Mouse (Mus musculus) neutrophil, adult 5-6 weeks (primary cell): ENCODE results near the gene Cxcl12. TPM values are rescaled to one million over a fixed set of nuclear protein-coding genes. Genes with fewer than 3 reads are reported as not detected.

Experiments used
- ATAC-seq: fragments of 151-379, 151-347 bp; 2 replicates; pipeline ENCODE4 v1.8.0; 2017; ENCODE audit warnings: mild to moderate bottlenecking, moderate TSS enrichment; ENCODE audit not compliant: insufficient number of reproducible peaks, poor library complexity, low FRiP score, severe bottlenecking; ENCODE audit errors: extremely low read depth
- total RNA-seq: library from RNA; stranded (forward); fragments of 200-1000 nt; gene quantifications from 2 replicates; pipeline ENCODE4 v1.2.3, GENCODE M21; 2017

Cxcl12 gene
- not detected in 2 replicates for total RNA-seq

DNA sequence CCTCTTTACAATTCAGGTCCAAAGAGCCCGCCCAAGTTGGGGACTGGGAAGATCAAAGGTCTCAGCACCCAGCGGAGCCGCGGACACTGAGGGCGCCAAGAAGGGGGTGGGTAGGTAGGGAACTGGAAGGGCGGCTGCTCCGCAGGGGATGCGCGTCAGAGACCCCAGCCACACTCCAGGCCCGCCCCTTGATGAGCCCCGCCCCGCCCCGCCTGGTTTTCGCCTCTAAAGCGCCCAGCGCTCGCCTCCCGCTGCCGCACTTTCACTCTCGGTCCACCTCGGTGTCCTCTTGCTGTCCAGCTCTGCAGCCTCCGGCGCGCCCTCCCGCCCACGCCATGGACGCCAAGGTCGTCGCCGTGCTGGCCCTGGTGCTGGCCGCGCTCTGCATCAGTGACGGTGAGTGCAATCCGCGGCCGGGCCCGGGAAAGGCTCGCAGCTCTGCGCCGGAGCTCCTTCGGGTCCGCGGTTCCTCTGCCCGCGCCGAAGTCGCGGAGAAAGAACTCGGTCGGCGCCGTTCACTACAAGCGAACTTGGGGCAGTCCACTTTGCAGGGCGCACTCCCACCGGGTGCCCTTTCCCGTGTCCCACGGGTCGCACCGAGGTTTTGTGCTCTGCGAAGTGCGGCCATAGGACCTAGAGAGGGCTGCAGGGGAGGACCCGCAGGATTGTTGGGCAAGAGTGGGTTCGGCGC is at the start of gene Cxcl12:
TSS of gene Cxcl12 (plus strand) at position 215 of the 691 bp plus-strand sequence.
- ATAC-seq: no peak

GRCm38 (mm10) chr6:117122074-117122473 is 46.3 kb upstream of the Cxcl12 start:
- ATAC-seq: no peak

DNA sequence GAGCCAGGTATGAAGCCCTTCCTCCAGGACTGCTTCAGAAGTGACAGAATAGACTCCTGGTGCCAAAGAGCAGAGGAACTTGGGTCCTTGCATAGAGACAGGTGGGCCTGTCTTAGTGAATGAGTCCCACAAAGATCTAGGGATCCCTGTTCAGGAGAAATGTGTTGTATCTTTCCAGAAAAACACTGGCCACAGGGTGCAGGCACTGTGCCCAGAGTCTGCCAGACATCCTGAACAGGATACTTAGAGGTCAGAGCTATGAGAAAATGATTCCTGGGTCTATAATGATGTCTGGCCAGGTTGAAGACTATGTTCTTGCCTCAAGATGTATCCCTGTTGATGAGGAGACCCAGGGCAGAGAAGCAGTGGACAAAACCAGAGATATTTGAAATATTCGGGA is 42.0 kb upstream of the Cxcl12 start:
- no peak for ATAC-seq

GRCm38 (mm10) chr6:117129443-117129842 is 38.9 kb upstream of the Cxcl12 start:
- no peak for ATAC-seq

DNA sequence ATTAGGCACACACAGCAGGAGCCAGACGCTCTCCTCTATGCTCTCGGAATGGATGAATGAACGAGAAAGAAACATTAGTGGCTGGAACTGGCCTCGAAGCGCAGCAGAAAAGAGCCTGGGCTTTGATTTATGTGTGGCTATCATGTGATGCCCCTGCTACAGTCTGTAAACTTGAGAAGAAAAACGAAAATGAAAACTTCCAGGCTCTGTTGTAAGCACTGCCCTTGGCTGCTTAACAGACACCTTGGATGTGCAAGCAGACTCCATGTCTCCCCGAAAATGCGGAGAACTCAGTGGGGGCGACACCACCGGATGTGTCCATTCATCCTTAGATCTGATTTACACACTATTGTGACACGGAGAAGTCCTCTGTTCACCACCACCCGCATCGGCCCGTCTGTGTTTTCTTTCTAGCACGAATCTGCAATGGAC is 37.6 kb upstream of the Cxcl12 start:
- no peak for ATAC-seq

GRCm38 (mm10) chr6:117134526-117134925 is 33.8 kb upstream of the Cxcl12 start:
- no peak for ATAC-seq

GRCm38 (mm10) chr6:117137735-117138134 is 30.6 kb upstream of the Cxcl12 start:
- ATAC-seq: no peak

- no peak for ATAC-seq
Observed at GRCm38 (mm10) chr6:117140907-117141306, 27.4 kb upstream of the Cxcl12 start.

DNA sequence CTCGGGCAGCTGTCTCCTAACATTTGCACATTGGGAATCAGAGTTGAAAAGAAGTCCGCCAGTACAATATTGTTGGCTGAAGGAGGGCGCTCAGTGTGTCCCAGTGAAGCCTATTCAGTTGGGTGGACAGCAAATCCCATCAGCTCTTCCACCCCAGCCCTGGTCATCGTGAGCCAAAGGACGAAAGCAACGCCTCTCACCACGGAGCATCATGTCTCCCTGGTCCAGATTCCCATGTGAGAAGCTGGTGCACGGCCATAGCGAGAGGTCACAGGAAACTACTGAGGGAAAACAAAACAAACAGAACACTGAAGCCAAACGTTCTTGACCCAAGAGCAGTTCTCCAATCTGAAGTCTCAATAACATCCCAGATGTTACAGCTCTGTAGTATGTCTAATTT is 21.4 kb upstream of the Cxcl12 start:
- ATAC-seq: no peak

- no peak for ATAC-seq
Observed at GRCm38 (mm10) chr6:117151484-117152149, 16.7 kb upstream of the Cxcl12 start.

DNA sequence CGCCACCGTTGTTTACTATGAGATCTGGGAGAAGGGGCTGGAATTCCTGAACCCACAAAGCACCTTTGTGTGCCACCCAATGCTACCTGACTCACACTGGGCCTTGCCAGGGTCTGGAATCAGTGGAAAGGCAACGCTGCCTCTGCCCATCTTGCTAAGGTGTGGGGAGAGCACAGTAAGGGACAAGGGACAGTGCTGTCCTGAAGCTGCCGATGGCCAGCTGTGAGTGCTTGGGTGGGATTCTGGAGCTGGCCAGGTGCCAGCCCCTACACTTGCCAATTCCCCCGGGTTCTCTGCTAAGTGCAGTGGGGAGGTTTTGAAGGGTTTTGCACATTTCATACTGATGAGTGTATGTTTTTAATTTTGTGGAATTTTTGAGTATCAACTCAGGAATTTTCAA is 15.3 kb upstream of the Cxcl12 start:
- ATAC-seq: no peak

- ATAC-seq: no peak
Observed at GRCm38 (mm10) chr6:117156846-117157245, 11.5 kb upstream of the Cxcl12 start.

- no peak for ATAC-seq
Observed at GRCm38 (mm10) chr6:117159710-117160690, 8.3 kb upstream of the Cxcl12 start.

DNA sequence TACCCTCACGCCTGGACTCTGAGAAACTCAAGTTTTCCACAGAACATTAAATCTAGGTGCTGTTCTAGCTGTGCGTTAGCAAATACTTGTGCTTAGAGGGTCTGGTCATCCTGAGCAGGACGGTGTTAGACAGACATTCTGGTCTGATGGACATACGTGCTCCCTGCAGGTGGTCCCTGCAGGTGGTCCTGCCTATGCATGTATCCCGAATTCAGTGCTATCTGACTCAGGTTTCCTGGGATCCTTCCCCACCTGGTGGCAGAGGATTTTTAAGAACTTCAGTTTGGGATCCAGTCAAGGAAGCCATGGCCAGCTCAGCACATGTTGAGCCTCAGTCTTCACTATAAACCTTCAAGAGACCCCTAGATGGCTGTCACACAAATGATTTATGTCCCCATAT is 4.8 kb upstream of the Cxcl12 start:
- ATAC-seq: no peak

- no peak for ATAC-seq
Observed at GRCm38 (mm10) chr6:117166581-117167425, 1.5 kb upstream of the Cxcl12 start.

DNA sequence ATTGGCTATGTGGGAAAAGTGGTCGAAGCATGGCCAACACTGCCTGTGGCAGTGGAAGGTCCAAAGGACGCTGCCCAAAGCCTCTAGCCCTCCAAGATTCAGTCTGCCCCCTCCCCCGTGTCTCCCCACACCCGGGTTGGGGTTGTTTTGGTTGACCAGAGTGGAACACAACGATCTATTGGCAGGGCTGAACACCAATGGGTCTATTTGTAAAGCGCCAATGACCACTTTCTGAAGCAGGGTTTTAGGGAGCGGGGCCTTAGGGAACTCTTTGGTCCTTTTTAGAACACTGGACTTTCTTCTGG is 957 bp upstream of the Cxcl12 start:
- no peak for ATAC-seq

GRCm38 (mm10) chr6:117169051-117169909 is 945 bp downstream of the Cxcl12 start:
- no peak for ATAC-seq
